Mouse (Mus musculus): Measurements from ENCODE around the gene Gm28171. TPM values are rescaled to one million over a fixed set of nuclear protein-coding genes. Genes with fewer than 3 reads are reported as not detected.
"Not testable (repeated sequence)": the region's sequence is repeated elsewhere in the genome, so short reads cannot be mapped to it uniquely, and the experiment has no call there.

Gm28171 gene
- not detected for polyA plus RNA-seq (2017; shearing (Covaris generic))

DNA sequence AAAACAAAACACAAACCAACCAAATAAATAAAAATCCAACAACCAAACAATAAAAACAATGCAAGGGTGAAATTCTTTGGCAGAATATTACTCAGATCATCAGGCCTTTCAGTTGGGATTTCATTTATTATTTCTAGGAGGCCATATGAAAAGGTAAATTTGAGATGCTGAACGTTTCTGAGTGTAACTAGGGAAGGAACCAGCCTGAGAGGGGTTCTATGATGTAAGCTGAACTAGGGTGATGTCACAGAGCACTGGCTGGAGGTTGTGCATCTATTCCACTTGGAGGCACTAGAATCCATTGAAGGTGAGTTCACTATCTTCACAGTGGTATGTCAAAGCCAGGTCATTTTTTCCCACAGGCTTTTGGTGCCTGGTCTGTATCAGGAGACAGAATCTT is at the start of gene Gm28171:
Gene Gm28171, plus strand, starts transcription at position 301 of the 400 bp plus-strand sequence.
- ATAC-seq: not testable (repeated sequence)

Other genes with a start within 250 kb of the Gm28171 start
- gene Gm21854, start 136.4 kb upstream of the Gm28171 start, polyA plus RNA-seq (2017; shearing (Covaris generic)): not detected
- not detected for gene Gm20914, start 67.4 kb upstream of the Gm28171 start, polyA plus RNA-seq (2017; shearing (Covaris generic))
- not detected for gene Gm21778, start 149.1 kb downstream of the Gm28171 start, polyA plus RNA-seq (2017; shearing (Covaris generic))

Data from CD4-positive, CD25-positive, alpha-beta regulatory T cell, adult 4 months (primary cell).